Mouse (Mus musculus): ENCODE results near the gene Tulp3. TPM values are rescaled to one million over a fixed set of nuclear protein-coding genes. Genes with fewer than 3 reads are reported as not detected.

Tulp3 gene
- total and polyA plus RNA-seq, 3 experiments = 5.3 to 19.2 TPM; not detected in 1

DNA sequence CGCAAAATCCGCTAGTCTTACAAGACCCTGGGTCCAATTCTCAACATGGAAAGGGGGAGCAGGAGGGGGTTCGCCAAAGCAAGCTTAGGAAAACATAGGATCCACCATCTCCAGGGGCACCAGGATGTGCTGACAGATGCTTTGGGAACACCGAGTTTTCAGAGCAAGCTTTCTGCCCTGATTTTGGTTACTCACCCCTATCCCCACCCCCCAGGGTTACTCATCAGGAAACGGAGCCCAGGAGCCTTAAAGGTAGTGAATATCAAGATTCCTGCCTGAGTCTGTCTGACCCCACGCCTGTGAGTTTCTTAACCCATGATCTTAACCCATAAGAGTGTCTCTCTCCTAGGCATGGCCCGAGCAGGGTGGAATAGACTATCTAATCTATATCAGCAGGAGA, 57.4 kb downstream of the Tulp3 start:
- no peaks in the 10 kb centered on the region for H3K9me3 ChIP-seq (replicated peaks; ENCODE audit: insufficient read depth, low read length)

DNA sequence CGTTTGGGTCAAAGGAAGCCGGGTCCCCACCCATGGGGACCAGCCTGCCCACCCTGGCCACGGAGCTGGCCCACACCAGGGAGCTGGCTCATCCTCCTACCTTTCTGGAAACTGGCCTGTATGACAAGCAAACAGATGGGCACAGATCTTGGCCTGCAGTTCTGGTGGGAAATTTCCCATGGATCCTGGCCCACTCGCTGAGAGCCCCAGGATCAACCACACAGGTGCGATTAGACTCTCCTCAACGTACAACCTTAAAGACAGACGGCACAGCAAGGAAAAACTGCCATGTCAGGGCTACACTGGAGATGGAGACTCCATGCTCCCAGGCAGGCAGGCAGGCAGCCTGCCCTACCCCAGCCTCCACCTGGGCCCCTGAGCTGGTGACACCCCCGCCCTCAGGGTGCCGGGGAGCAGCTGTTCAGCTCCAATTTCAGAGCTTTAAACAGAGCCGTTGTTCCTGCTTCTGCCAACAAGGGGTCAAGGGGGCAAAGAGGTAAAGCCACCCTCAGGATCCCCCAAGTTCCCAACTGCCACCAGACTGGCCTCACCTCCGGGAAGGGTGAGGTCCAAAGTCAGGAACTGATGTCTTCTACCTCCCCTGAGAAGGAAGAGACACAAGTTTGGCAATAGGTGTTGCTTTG, 58.8 kb downstream of the Tulp3 start:
- no peak for DNase-seq (ENCODE audit: low read depth, low spot score)
- no peaks in the 10 kb centered on the region for H3K4me1 ChIP-seq (ENCODE audit: control insufficient read depth in 1 of 2, insufficient read depth in 2 of 2, low read length in 2 of 2)
- H3K9ac ChIP-seq (ENCODE audit: control insufficient read depth, low read depth, low read length, poor library complexity, severe bottlenecking) = no peak overlapping the region
- no peaks in the 10 kb centered on the region for H3K36me3 ChIP-seq (ENCODE audit: control insufficient read depth in 1 of 2, insufficient read depth in 2 of 2, low read length in 2 of 2)
- no peak overlapping the region for H3K4me3 ChIP-seq (ENCODE audit: control insufficient read depth in 1 of 2, insufficient read depth in 1 of 2, low read depth in 2 of 2, low read length in 2 of 2)
- TF ChIP-seq NRF1 (IDR thresholded peaks at IDR 0.05; ENCODE audit: insufficient read depth, low read depth, low read length, poor library complexity, severe bottlenecking) (no peak), GATA1 (IDR thresholded peaks at IDR 0.05; ENCODE audit: low read depth, low read length) (no peak), MAFK (IDR thresholded peaks at IDR 0.05; ENCODE audit: borderline replicate concordance, low read depth, low read length) (no peak), ETS1 (IDR thresholded peaks at IDR 0.05; ENCODE audit: low read depth, low read length) (no peak)
- H3K9me3 ChIP-seq (replicated peaks; ENCODE audit: insufficient read depth, low read length) = no peaks in the 10 kb centered on the region
- H3K79me2 ChIP-seq (ENCODE audit: control insufficient read depth, insufficient read depth, low read length, poor library complexity) = no peaks in the 10 kb centered on the region
- no peak overlapping the region for H3K27ac ChIP-seq (ENCODE audit: control insufficient read depth, low read depth, low read length)
- H3K27me3 ChIP-seq (ENCODE audit: control insufficient read depth in 1 of 2, insufficient read depth in 2 of 2, low read length in 2 of 2) = no peaks in the 10 kb centered on the region

More for the DNA sequence above, 57.4 kb downstream of the Tulp3 start:
- Histone ChIP-seq H3K4me3 (ENCODE audit: control insufficient read depth in 1 of 2, insufficient read depth in 1 of 2, low read depth in 2 of 2, low read length in 2 of 2) (no peak overlapping the region), H3K79me2 (ENCODE audit: control insufficient read depth, insufficient read depth, low read length, poor library complexity) (no peaks in the 10 kb centered on the region), H3K27ac (ENCODE audit: control insufficient read depth, low read depth, low read length) (no peak overlapping the region), H3K36me3 (ENCODE audit: control insufficient read depth in 1 of 2, insufficient read depth in 2 of 2, low read length in 2 of 2) (no peaks in the 10 kb centered on the region), H3K27me3 (ENCODE audit: control insufficient read depth in 1 of 2, insufficient read depth in 2 of 2, low read length in 2 of 2) (no peaks in the 10 kb centered on the region), H3K4me1 (ENCODE audit: control insufficient read depth in 1 of 2, insufficient read depth in 2 of 2, low read length in 2 of 2) (no peaks in the 10 kb centered on the region), H3K9ac (ENCODE audit: control insufficient read depth, low read depth, low read length, poor library complexity, severe bottlenecking) (no peak overlapping the region)
- DNase-seq (ENCODE audit: low read depth, low spot score) = no peak
- TF ChIP-seq E2F4 (IDR thresholded peaks at IDR 0.05; ENCODE audit: borderline replicate concordance, low read depth, low read length) (no peak), RCOR1 (IDR thresholded peaks at IDR 0.05; ENCODE audit: low read depth, low read length) (no peak), NELFE (IDR thresholded peaks at IDR 0.05; ENCODE audit: low read depth, low read length) (no peak), CHD2 (IDR thresholded peaks at IDR 0.05; ENCODE audit: low read length) (no peak), MYB (IDR thresholded peaks at IDR 0.05; ENCODE audit: low read depth, low read length) (no peak), MAX (IDR thresholded peaks at IDR 0.05; ENCODE audit: low read length) (no peak), USF2 (IDR thresholded peaks at IDR 0.05; ENCODE audit: borderline replicate concordance in 1 of 2, insufficient read depth in 1 of 2, low read depth in 1 of 2, low read length in 2 of 2) (no peak), TAL1 (IDR thresholded peaks at IDR 0.05; ENCODE audit: low read length) (no peak), CTCF (IDR thresholded peaks at IDR 0.05 in 2 of 3, conservative IDR thresholded peaks at IDR 0.05 in 1 of 3; ENCODE audit: control insufficient read depth in 1 of 3, insufficient read depth in 1 of 3, low read depth in 2 of 3, low read length in 3 of 3, poor library complexity in 1 of 3, severe bottlenecking in 1 of 3) (no peak), KAT2A (conservative IDR thresholded peaks at IDR 0.05; ENCODE audit: low read depth, low read length) (no peak), ZMIZ1 (IDR thresholded peaks at IDR 0.05; ENCODE audit: low read depth, low read length) (no peak), SIN3A (IDR thresholded peaks at IDR 0.05; ENCODE audit: low read length) (no peak), POLR2AphosphoS5 (IDR thresholded peaks at IDR 0.05; ENCODE audit: borderline replicate concordance, low read depth, low read length) (no peak), UBTF (IDR thresholded peaks at IDR 0.05; ENCODE audit: borderline replicate concordance, insufficient read depth, low read depth, low read length) (no peak)

Data from MEL (cell line).